Mouse (Mus musculus): ENCODE measurements around the gene Rnf180. TPM values are rescaled to one million over a fixed set of nuclear protein-coding genes. Genes with fewer than 3 reads are reported as not detected.

Rnf180 gene
- polyA plus RNA-seq (2014; fragmentation: Illumina TruSeq; extraction: RNeasy Lipid Tissue Mini Kit (QIAGEN cat#74804); ENCODE audit: low read depth, low replicate concordance): 6.2 TPM

GRCm38 (mm10) chr13:105294715-105295114 is at the start of gene Rnf180:
Gene Rnf180 (minus strand): TSS chr13:105294815.

GRCm38 (mm10) chr13:105081862-105082261 is 212.8 kb downstream of the Rnf180 start, which contains the start of gene 4933425L06Rik:
Gene 4933425L06Rik (plus strand): TSS chr13:105082122.

Other genes starting within 250 kb of the Rnf180 start
- 0.49 TPM for gene Rgs7bp, start 239.9 kb downstream of the Rnf180 start, polyA plus RNA-seq (2014; fragmentation: Illumina TruSeq; extraction: RNeasy Lipid Tissue Mini Kit (QIAGEN cat#74804); ENCODE audit: low read depth, low replicate concordance)
- gene 4933425L06Rik, start 212.7 kb downstream of the Rnf180 start, polyA plus RNA-seq (2014; fragmentation: Illumina TruSeq; extraction: RNeasy Lipid Tissue Mini Kit (QIAGEN cat#74804); ENCODE audit: low read depth, low replicate concordance): 16.0 TPM
- not detected for gene Htr1a, start 148.8 kb upstream of the Rnf180 start, polyA plus RNA-seq (2014; fragmentation: Illumina TruSeq; extraction: RNeasy Lipid Tissue Mini Kit (QIAGEN cat#74804); ENCODE audit: low read depth, low replicate concordance)

Measured in testis, adult 10 weeks (tissue).